Mouse (Mus musculus): ENCODE measurements around the gene Mrps6. TPM values are rescaled to one million over a fixed set of nuclear protein-coding genes. Genes with fewer than 3 reads are reported as not detected.
A peak's percentile ranks its signal among the peaks of the same experiment; 100 is the strongest.

Gene Mrps6
- total and polyA plus RNA-seq, 3 experiments, result 28.4 to 93.4 (median 39.7) TPM

GRCm38 (mm10) chr16:92089225-92089624 lies 31.2 kb downstream of the Mrps6 start:
- no peaks in the 10 kb centered on the region for H3K79me2 ChIP-seq (replicated peaks; ENCODE audit: control insufficient read depth, extremely low read depth, insufficient read depth, poor library complexity, severe bottlenecking)
- no peak overlapping the region for H3K4me3 ChIP-seq (replicated peaks in 1 of 3; ENCODE audit: low read depth in 2 of 3, low read length in 2 of 3, poor library complexity in 1 of 3)
- peaks cover 2 to 38% of the 10 kb centered on the region in 2 experiments for H3K36me3 ChIP-seq (replicated peaks in 1 of 2; ENCODE audit: control insufficient read depth in 1 of 2, insufficient read depth in 1 of 2, low read length in 1 of 2)
- peaks cover 6 to 24% of the 10 kb centered on the region in 2 experiments; a peak in 3 of 4 replicates for H3K4me1 ChIP-seq (ENCODE audit: control insufficient read depth in 1 of 2, insufficient read depth in 2 of 2)
- peak overlapping the region; percentile 25; the same call in 1 of the 2 replicates for H3K9ac ChIP-seq (ENCODE audit: insufficient read depth, low read depth)
- no peak for TF ChIP-seq EP300 (IDR thresholded peaks at IDR 0.05; ENCODE audit: low read length)
- TF ChIP-seq ELF1 (IDR thresholded peaks at IDR 0.05; ENCODE audit: low read depth, low read length), result 0 out of 2 replicates have a peak, but pooled peaks have one; percentile 31
- TF ChIP-seq USF1 (IDR thresholded peaks at IDR 0.05; ENCODE audit: low read depth, low read length), result no peak
- no peak for TF ChIP-seq CTCF (conservative IDR thresholded peaks at IDR 0.05 in 1 of 2, IDR thresholded peaks at IDR 0.05 in 1 of 2; ENCODE audit: low read depth in 2 of 2, low read length in 2 of 2)
- TF ChIP-seq ZNF384 (IDR thresholded peaks at IDR 0.05; ENCODE audit: low read depth, low read length), result peak; percentile 63
- in situ Hi-C loops (cut with MboI; ENCODE audit: low pct_ligation_motif_present, low pct_unique_long_range_greater_than_20kb, low sequenced_read_pairs) (no loop called here), dilution Hi-C loops (cut with MboI; ENCODE audit: extremely low pct_ligation_motif_present, extremely low pct_unique_long_range_greater_than_20kb, low sequenced_read_pairs) (no loop called here)
- no peak overlapping the region for H3K27ac ChIP-seq (ENCODE audit: insufficient read depth, low read depth)
- DNase-seq (ENCODE audit: extremely low read depth), result peak; percentile 35
- H3K9me3 ChIP-seq (replicated peaks; ENCODE audit: low read length), result no peaks in the 10 kb centered on the region
- H3K4me2 ChIP-seq (ENCODE audit: insufficient read depth, low read depth, poor library complexity, severe bottlenecking), result peak overlapping the region; percentile 38
- no peaks in the 10 kb centered on the region for H3K27me3 ChIP-seq (replicated peaks)

- dilution Hi-C loops (cut with MboI; ENCODE audit: extremely low pct_ligation_motif_present, extremely low pct_unique_long_range_greater_than_20kb, low sequenced_read_pairs) (no loop called here), in situ Hi-C loops (cut with MboI; ENCODE audit: low pct_ligation_motif_present, low pct_unique_long_range_greater_than_20kb, low sequenced_read_pairs) (no loop called here)
- TF ChIP-seq ETS1 (conservative IDR thresholded peaks at IDR 0.05; ENCODE audit: low read depth, low read length), result no peak
- no peak for TF ChIP-seq NRF1 (IDR thresholded peaks at IDR 0.05; ENCODE audit: low read depth, low read length)
- TF ChIP-seq MAX (IDR thresholded peaks at IDR 0.05; ENCODE audit: low read length), result no peak
- TF ChIP-seq GABPA (IDR thresholded peaks at IDR 0.05; ENCODE audit: insufficient replicate concordance, low read depth, low read length), result no peak
- TF ChIP-seq ZMIZ1 (IDR thresholded peaks at IDR 0.05; ENCODE audit: low read depth, low read length), result no peak
- TF ChIP-seq ZC3H11A (IDR thresholded peaks at IDR 0.05; ENCODE audit: low read depth, low read length), result no peak
- TF ChIP-seq SIN3A (IDR thresholded peaks at IDR 0.05; ENCODE audit: low read length), result no peak
- no peak for TF ChIP-seq CTCF (conservative IDR thresholded peaks at IDR 0.05 in 1 of 2, IDR thresholded peaks at IDR 0.05 in 1 of 2; ENCODE audit: low read depth in 2 of 2, low read length in 2 of 2)
- TF ChIP-seq HCFC1 (IDR thresholded peaks at IDR 0.05; ENCODE audit: low read depth, low read length), result no peak
- TF ChIP-seq USF1 (IDR thresholded peaks at IDR 0.05; ENCODE audit: low read depth, low read length), result no peak
Observed at GRCm38 (mm10) chr16:92091876-92092275, 33.8 kb downstream of the Mrps6 start.

More at GRCm38 (mm10) chr16:92091876-92092275, 33.8 kb downstream of the Mrps6 start:
- H3K4me1 ChIP-seq (ENCODE audit: control insufficient read depth in 1 of 2, insufficient read depth in 2 of 2), result peaks cover 6 to 24% of the 10 kb centered on the region in 2 experiments; a peak in 3 of 4 replicates
- no peak overlapping the region for H3K27ac ChIP-seq (ENCODE audit: insufficient read depth, low read depth)
- H3K4me2 ChIP-seq (ENCODE audit: insufficient read depth, low read depth, poor library complexity, severe bottlenecking), result no peak overlapping the region
- no peaks in the 10 kb centered on the region for H3K9me3 ChIP-seq (replicated peaks; ENCODE audit: low read length)
- H3K27me3 ChIP-seq (replicated peaks), result no peaks in the 10 kb centered on the region
- H3K9ac ChIP-seq (ENCODE audit: insufficient read depth, low read depth), result no peak overlapping the region
- no peak overlapping the region for H3K4me3 ChIP-seq (replicated peaks in 1 of 3; ENCODE audit: low read depth in 2 of 3, low read length in 2 of 3, poor library complexity in 1 of 3)
- DNase-seq (ENCODE audit: extremely low read depth), result no peak
- peaks cover 3 to 51% of the 10 kb centered on the region in 2 experiments for H3K36me3 ChIP-seq (replicated peaks in 1 of 2; ENCODE audit: control insufficient read depth in 1 of 2, insufficient read depth in 1 of 2, low read length in 1 of 2)
- no peaks in the 10 kb centered on the region for H3K79me2 ChIP-seq (replicated peaks; ENCODE audit: control insufficient read depth, extremely low read depth, insufficient read depth, poor library complexity, severe bottlenecking)
